Mouse (Mus musculus) intestine, postnatal 0 days (tissue): ENCODE results near the gene Pask. TPM values are rescaled to one million over a fixed set of nuclear protein-coding genes. Genes with fewer than 3 reads are reported as not detected.

Experiments used
- ATAC-seq: fragments of 200-750 bp; cut with Nextera tagmentation; 2 replicates; pipeline ENCODE4 v1.8.0; 2017; ENCODE audit warnings: mild to moderate bottlenecking, moderate TSS enrichment, moderate library complexity
- H3K27ac ChIP-seq: fragments of 300-500 bp; sonication (generic); 2 replicates; pipeline ENCODE4 v1.5.1; 2014; ENCODE audit warnings: mild to moderate bottlenecking, low read depth, low read length, moderate library complexity
- H3K27me3 ChIP-seq: fragments of 300-500 bp; sonication (generic); replicated peaks from 2 replicates; pipeline ENCODE4 v1.6.1; 2014; ENCODE audit warnings: low read length, mixed read lengths; ENCODE audit not compliant: control insufficient read depth, insufficient read depth
- H3K36me3 ChIP-seq: fragments of 300-500 bp; sonication (generic); 2 replicates; pipeline ENCODE4 v1.6.1; 2014; ENCODE audit warnings: mild to moderate bottlenecking, moderate library complexity; ENCODE audit not compliant: control insufficient read depth, insufficient read depth
- H3K4me1 ChIP-seq: fragments of 300-500 bp; sonication (generic); replicated peaks from 2 replicates; pipeline ENCODE4 v1.6.1; 2014; ENCODE audit warnings: antibody characterized with exemption, low read length, mixed read lengths; ENCODE audit not compliant: control insufficient read depth, insufficient read depth
- H3K4me2 ChIP-seq: fragments of 300-500 bp; sonication (generic); replicated peaks from 2 replicates; pipeline ENCODE4 v1.6.1; 2014; ENCODE audit warnings: low read depth, mild to moderate bottlenecking, moderate library complexity
- H3K4me3 ChIP-seq: fragments of 300-500 bp; sonication (generic); 2 replicates; pipeline ENCODE4 v1.5.1; 2014; ENCODE audit warnings: low read depth, low read length
- H3K9ac ChIP-seq: fragments of 300-500 bp; sonication (generic); 2 replicates; pipeline ENCODE4 v1.6.1; 2014; ENCODE audit warnings: mild to moderate bottlenecking, low read depth, low read length
- H3K9me3 ChIP-seq: fragments of 300-500 bp; sonication (generic); 2 replicates; pipeline ENCODE4 v1.6.1; 2016; ENCODE audit warnings: mixed run types; ENCODE audit not compliant: control insufficient read depth
- CTCF ChIP-seq: sonication (generic); IDR thresholded peaks from 2 replicates; pipeline ENCODE4 v1.5.1; 2016; ENCODE audit warnings: low read depth, mild to moderate bottlenecking, control low read depth, antibody characterized with exemption, moderate library complexity
- WGBS: fragments of 180-500 bp; shearing (Covaris S2); extraction: QIAGEN DNeasy Blood & Tissue Kit; methylation state at CpG from one replicate; pipeline ENCODE4 v1.1.7; 2014; 5-methylcytosine and 5-hydroxymethylcytosine counted together
- polyA plus RNA-seq: library from polyadenylated mRNA; unstranded; fragments of >200 nt; fragmentation: Nextera tagmentation; extraction: Ambion mirVana; gene quantifications from 2 replicates; pipeline ENCODE4 v1.2.1, GENCODE M21; 2015

Pask gene
- polyA plus RNA-seq, 1 experiment from 2014 or later, result 2.2 TPM

- ATAC-seq, result no peak
- 82% methylated on average over 8 of the region's 8 CpGs for WGBS
- peaks cover 9% of the 10 kb centered on the region; the same call in 1 of the 2 replicates for H3K36me3 ChIP-seq
- no peak for TF ChIP-seq CTCF
- no peak overlapping the region for H3K9ac ChIP-seq
- no peaks in the 10 kb centered on the region for H3K27me3 ChIP-seq
- H3K4me1 ChIP-seq, result no peaks in the 10 kb centered on the region
- H3K4me2 ChIP-seq, result no peak overlapping the region
- H3K27ac ChIP-seq, result no peak overlapping the region
- no peaks in the 10 kb centered on the region for H3K9me3 ChIP-seq
- H3K4me3 ChIP-seq, result no peak overlapping the region
Measured at GRCm38 (mm10) chr1:93292006-93292405, 51.3 kb downstream of the Pask start.

GRCm38 (mm10) chr1:93291591-93291990 is 51.7 kb downstream of the Pask start:
- WGBS, result 93% methylated on average over 1 of the region's 1 CpGs
- Histone ChIP-seq H3K27ac (no peak overlapping the region), H3K9ac (no peak overlapping the region), H3K4me3 (no peak overlapping the region), H3K9me3 (no peaks in the 10 kb centered on the region), H3K27me3 (no peaks in the 10 kb centered on the region), H3K4me1 (no peaks in the 10 kb centered on the region), H3K36me3 (peaks cover 9% of the 10 kb centered on the region; the same call in 1 of the 2 replicates), H3K4me2 (no peak overlapping the region)
- TF ChIP-seq CTCF, result no peak
- no peak for ATAC-seq

GRCm38 (mm10) chr1:93290956-93291355 is 52.3 kb downstream of the Pask start:
- Histone ChIP-seq H3K9me3 (no peaks in the 10 kb centered on the region), H3K27ac (no peak overlapping the region), H3K36me3 (peaks cover 6% of the 10 kb centered on the region; the same call in 1 of the 2 replicates), H3K4me1 (no peaks in the 10 kb centered on the region), H3K4me2 (no peak overlapping the region), H3K27me3 (no peaks in the 10 kb centered on the region), H3K9ac (no peak overlapping the region), H3K4me3 (no peak overlapping the region)
- whole genome bisulfite sequencing, result 76% methylated on average over 4 of the region's 4 CpGs
- TF ChIP-seq CTCF, result no peak
- no peak for ATAC-seq

- Histone ChIP-seq H3K4me2 (no peak overlapping the region), H3K9ac (no peak overlapping the region), H3K36me3 (no peaks in the 10 kb centered on the region; the same call in 1 of the 2 replicates), H3K27ac (no peak overlapping the region), H3K4me3 (no peak overlapping the region), H3K9me3 (no peaks in the 10 kb centered on the region), H3K27me3 (no peaks in the 10 kb centered on the region), H3K4me1 (no peaks in the 10 kb centered on the region)
- ATAC-seq, result no peak
- 37% methylated on average over 3 of the region's 3 CpGs for WGBS
- TF ChIP-seq CTCF, result no peak
Measured at GRCm38 (mm10) chr1:93289678-93290214, 53.5 kb downstream of the Pask start.

DNA sequence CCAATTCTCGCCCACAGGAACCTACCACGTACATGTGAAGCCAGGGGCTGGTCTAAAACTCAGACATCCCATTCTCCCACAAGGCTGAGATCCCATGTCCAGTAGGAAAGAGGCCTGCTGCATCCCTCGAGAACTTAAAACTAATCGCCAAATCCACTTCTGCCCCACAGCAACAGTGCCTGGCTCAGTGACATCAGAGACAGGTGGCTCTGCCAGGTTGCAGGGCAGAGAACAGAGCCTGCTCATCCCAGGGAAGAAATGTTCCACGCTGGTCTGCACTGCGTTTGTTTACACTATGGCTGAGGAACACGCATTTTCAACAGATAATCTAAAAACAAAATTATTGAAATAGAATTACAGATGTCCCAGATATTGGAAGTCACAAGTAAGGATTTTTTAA is 66.2 kb downstream of the Pask start:
- WGBS, result 66% methylated on average over 7 of the region's 7 CpGs
- no peaks in the 10 kb centered on the region for H3K9me3 ChIP-seq
- H3K27ac ChIP-seq, result no peak overlapping the region
- TF ChIP-seq CTCF, result no peak
- H3K36me3 ChIP-seq, result no peaks in the 10 kb centered on the region
- H3K4me3 ChIP-seq, result no peak overlapping the region
- no peaks in the 10 kb centered on the region for H3K27me3 ChIP-seq
- no peaks in the 10 kb centered on the region for H3K4me1 ChIP-seq
- H3K9ac ChIP-seq, result no peak overlapping the region
- no peak overlapping the region for H3K4me2 ChIP-seq
- no peak for ATAC-seq

GRCm38 (mm10) chr1:93275561-93275960 is 67.7 kb downstream of the Pask start:
- Histone ChIP-seq H3K4me2 (no peak overlapping the region), H3K36me3 (no peaks in the 10 kb centered on the region), H3K9me3 (no peaks in the 10 kb centered on the region), H3K27me3 (no peaks in the 10 kb centered on the region), H3K4me1 (no peaks in the 10 kb centered on the region), H3K9ac (no peak overlapping the region), H3K27ac (no peak overlapping the region), H3K4me3 (no peak overlapping the region)
- TF ChIP-seq CTCF, result no peak
- WGBS, result 51% methylated on average over 6 of the region's 6 CpGs
- no peak for ATAC-seq

- Histone ChIP-seq H3K4me1 (no peaks in the 10 kb centered on the region), H3K27ac (no peak overlapping the region), H3K4me3 (no peak overlapping the region), H3K27me3 (no peaks in the 10 kb centered on the region), H3K9me3 (no peaks in the 10 kb centered on the region), H3K36me3 (no peaks in the 10 kb centered on the region), H3K9ac (no peak overlapping the region), H3K4me2 (no peak overlapping the region)
- WGBS, result 3% methylated on average over 16 of the region's 16 CpGs
- no peak for TF ChIP-seq CTCF
- no peak for ATAC-seq
Measured at GRCm38 (mm10) chr1:93272409-93272821, 70.9 kb downstream of the Pask start.
